Mouse (Mus musculus) ES-E14 (cell line): Measurements from ENCODE around the gene Ndufa1.

Source experiments
- CHD2 ChIP-seq: IDR thresholded peaks from 2 replicates; pipeline ENCODE4 v1.6.1; 2014; ENCODE audit warnings: mild to moderate bottlenecking, low read depth, low read length, inconsistent platforms
- HCFC1 ChIP-seq: IDR thresholded peaks from 2 replicates; pipeline ENCODE4 v1.6.1; 2012; ENCODE audit warnings: low read length, inconsistent platforms, borderline replicate concordance; ENCODE audit not compliant: insufficient read depth
- MAFK ChIP-seq: IDR thresholded peaks from 2 replicates; pipeline ENCODE4 v1.6.1; 2014; ENCODE audit warnings: mild to moderate bottlenecking, low read depth, low read length, inconsistent platforms; ENCODE audit not compliant: insufficient read depth
- ZNF384 ChIP-seq: IDR thresholded peaks from 2 replicates; pipeline ENCODE4 v1.6.1; 2012; ENCODE audit warnings: low read depth, low read length, inconsistent platforms

DNA sequence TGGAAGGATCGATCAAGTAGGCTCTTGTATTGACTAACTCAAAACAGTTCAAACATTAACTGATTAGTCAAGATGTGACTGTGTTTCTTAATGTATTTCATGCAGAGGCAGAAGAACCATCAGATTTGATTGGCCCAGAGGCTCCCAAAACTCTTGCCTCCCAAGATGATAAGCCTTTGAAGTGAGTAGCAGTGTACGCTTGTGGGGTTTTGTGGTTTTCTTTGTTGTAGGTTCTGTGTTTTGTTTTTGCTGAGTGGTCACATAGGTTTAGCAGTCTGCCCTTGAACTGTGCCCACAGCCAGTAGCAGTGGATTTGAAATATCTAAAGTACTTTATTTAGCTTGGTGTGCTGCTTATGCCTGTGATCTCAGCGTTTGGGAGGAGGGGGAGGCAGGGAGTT, 49.2 kb downstream of the Ndufa1 start:
- TF ChIP-seq ZNF384 (no peak), CHD2 (no peak), HCFC1 (no peak), MAFK (no peak)
